Mouse (Mus musculus): ENCODE data around the gene Cabp2.

- TF ChIP-seq POLR2A (IDR thresholded peaks at IDR 0.05; ENCODE audit: extremely low read depth, insufficient read depth, low read length) (no peak), CTCF (IDR thresholded peaks at IDR 0.05; ENCODE audit: extremely low read depth, insufficient read depth, low read length) (no peak)
Measured at GRCm38 (mm10) chr19:4122411-4123370, 41.3 kb downstream of the Cabp2 start.
